Mouse (Mus musculus) mouse embryonic stem cell (cell line): ENCODE measurements around the gene Ufc1.

Source experiments
- in situ Hi-C, 2 experiments: fragments of 300-500 bp; cut with MboI; formaldehyde crosslinking; loops; 1 replicate in 1 of 2; 3 replicates in 1 of 2; pipeline ENCODE4 v1.14.3; 2019 to 2020; ENCODE audit warnings: low sequenced_read_pairs in 2 of 2, low pct_unique_long_range_greater_than_20kb in 1 of 2, mixed read lengths in 1 of 2; ENCODE audit not compliant: unreplicated experiment in 1 of 2

The Ufc1 gene

DNA sequence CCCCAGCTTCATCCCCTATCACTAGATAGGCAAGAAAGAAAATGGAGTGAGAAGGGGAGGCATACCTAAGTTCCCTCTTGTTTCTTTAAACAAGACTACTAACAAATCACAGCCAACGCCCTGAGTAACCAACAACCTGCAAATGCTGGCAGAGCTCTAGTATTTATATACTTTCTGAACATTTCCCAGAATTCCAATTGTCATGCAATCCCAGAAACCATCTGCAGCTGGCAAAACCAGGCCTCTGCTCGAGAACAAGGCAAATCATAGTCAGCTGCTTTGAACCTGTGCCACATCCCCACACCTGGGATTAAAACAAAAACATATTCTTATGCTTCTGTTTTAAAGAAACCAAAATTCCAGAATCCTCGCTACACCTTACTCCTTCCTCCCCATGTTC, 1.5 kb downstream of the Ufc1 start:
- in situ Hi-C loops, result no loop called here

DNA sequence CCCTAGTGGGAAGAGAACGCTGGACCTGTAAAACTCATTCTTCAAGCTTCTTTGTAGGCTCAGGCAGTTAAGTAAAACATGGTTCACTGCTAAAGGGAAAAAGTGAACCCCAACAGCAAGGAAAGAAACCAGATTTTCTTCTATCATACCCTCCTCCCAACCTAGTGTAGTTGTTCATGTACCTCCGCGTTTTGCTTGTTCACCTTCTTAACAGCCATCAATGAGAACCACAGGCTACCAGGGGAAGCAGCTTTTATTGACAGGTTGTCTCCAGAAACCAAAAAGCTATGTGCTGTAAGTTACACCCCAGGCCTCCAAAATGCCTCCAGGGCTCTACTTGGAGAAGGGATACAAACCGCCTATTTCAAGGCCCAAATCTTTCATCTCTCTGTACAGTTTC, 6.5 kb downstream of the Ufc1 start:
- in situ Hi-C loops, result no loop called here

DNA sequence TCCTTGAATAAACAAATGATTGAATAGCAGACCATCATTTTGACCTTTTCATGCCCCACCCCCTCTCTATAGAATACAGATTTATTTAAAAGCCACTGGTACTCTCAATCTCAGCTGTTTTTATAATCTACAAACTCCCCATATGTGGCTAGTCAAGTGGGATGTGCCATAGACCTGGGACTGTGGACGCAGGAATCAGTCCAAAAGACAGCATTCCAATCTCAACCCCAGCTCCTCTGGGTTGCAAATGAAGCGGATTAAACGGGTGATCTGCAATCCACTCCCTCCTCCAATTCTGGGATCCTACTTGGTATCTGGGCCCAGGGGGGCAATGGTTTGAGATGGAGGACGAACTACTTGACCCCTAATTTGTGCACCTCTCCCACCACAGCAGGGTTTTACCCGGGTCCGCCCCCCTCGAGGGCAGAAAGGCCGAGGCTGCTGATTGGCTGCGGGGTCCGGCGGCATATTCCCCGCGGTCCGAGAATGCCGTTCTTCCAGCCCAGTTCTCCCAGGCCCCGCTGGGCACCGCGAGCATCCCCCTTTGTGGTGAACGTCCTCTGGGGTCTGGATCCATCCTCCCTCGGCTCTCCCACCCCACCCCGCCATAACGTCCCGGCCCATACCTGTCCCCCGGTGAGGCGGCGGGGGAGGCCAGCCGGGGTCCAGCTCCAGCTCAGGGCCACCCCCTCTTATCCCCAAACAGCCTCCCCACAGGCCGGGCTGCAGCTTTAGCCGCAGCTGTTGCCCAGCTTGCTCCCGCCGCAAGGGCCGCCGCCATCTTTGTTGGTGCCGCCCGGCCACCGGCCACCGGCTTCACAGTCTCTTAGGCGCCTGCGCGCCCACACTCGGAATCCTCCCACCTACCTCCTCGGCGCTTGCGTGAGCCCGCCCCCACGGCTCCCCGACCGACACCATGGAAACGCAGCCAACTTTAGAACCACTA, 7.4 kb downstream of the Ufc1 start, which contains the start of gene Usp21:
Gene Usp21 (minus strand): TSS at position 856 of the 946 bp plus-strand sequence.
- in situ Hi-C loops, result no loop called here

DNA sequence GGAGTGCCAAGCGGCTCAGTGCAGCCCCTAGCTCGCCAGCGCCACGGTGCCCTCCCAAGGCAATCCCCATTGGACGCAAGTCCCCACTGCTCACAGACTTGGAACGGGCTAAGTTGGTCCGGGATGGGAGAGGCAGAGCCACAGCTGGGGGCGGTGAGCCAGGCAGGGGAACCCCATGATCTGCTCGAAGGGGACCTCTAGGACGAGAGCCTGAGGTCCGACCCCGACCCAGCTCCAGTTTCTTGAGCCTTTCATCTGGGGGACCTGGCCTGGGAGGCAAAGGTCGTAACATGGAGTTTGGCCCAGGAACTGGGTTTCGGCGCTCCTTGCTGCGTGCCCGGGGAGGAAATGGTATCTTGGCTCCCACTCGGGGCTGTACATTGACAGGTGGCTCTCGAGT, 8.3 kb downstream of the Ufc1 start:
- in situ Hi-C loops, result no loop called here

DNA sequence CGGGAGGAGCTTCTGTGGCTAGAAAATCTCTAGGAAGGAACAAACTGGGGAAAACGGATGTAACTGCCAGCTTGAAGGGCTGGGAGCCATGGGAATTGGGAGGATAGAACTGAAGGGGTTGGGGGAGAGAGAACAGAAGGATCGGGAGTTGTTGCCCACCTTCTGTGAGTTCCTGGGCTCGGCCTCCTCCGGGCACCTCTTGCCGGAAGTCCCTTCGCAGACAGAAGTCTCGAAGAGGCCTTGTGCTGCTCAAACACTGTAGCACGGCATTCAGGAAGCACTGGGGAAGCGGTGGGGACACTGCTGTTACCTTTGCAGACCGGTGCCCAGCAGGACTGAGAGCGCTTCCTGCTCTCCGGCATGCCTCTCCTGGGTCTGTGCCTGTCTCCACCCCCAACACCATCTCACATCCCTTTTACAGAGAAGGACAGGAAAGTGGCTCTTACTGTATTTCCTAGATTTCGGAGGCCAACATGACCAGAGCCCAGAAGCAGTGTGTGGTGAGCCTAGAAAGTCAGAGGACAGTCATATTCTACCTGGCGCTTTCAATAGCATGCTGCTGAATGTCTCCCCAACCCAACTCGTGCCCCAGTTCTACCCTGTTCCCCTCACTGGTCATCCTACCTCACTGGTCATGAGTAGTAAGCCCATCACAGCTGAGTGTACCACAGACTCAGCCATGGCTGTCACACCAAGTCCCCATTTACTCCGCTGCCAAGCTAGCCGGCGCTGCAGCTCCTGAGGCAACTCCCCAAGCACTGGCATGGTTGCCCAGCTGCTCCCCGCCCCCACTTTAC, 9.5 kb downstream of the Ufc1 start:
- in situ Hi-C loops, result no loop called here

DNA sequence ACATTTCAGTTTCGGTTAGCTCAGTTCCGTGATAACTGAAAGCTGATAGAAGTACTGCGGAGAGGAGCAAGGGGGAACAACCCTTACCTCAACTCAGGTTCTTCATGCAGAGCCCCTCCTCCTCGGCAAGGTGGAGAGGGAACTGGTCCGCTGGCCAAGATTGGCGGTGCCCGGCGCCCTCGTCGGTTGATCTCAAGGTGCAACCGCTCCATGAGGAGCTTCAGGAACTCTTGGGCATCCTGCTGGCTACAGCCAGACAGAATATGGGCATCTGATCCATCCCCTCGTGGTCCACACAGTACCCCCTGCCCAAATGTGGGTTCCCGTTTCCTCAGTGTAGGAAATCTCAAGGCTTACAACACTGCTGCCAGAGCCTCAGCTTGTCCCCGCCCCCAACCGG, 10.3 kb downstream of the Ufc1 start:
- in situ Hi-C loops, result no loop called here

DNA sequence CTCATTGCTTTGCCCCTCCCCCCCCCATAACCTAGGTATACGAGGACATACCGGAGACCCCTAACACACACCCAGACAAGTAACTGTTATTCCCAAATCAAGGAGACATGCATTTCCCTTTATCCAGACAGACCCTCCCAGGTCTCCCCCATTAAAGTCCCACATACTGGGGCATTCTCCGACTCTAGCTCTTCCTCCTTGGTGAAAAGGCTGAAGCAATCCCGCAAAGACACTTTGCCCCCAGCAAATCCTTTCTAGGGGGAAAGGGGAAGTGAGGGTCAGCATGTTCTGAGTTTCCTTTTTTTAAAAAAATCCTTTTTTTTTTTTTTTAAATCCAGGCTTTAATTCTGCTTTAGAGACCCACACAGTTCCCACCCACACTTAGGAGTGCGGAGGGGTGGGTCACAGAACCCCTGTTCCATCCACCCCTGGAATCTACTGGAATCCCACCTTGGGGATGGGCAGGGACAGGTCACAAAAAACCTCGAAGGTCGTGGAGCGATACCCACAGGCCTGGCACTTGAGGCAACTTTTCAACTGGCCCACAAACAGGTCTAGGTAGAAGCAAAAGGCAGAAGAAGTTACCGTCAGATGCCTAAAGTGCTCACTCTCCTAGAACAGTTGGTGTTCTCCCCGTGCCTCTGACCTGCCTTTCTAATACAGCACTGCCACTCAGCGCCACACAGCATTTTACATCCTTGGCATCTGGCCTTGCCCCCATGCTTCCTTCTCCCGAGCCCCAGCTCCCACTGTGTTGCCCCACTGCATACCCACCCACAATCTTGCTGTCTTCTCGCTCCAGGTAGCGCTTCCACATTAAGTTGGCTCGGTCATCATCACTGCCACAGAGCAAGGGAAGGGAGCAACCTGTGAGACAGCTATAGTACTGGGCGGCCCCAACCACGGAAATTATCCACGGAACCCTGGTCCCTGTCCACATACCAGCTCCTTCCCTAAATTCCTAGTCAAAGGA, 11.3 kb downstream of the Ufc1 start:
- in situ Hi-C loops, result no loop called here

DNA sequence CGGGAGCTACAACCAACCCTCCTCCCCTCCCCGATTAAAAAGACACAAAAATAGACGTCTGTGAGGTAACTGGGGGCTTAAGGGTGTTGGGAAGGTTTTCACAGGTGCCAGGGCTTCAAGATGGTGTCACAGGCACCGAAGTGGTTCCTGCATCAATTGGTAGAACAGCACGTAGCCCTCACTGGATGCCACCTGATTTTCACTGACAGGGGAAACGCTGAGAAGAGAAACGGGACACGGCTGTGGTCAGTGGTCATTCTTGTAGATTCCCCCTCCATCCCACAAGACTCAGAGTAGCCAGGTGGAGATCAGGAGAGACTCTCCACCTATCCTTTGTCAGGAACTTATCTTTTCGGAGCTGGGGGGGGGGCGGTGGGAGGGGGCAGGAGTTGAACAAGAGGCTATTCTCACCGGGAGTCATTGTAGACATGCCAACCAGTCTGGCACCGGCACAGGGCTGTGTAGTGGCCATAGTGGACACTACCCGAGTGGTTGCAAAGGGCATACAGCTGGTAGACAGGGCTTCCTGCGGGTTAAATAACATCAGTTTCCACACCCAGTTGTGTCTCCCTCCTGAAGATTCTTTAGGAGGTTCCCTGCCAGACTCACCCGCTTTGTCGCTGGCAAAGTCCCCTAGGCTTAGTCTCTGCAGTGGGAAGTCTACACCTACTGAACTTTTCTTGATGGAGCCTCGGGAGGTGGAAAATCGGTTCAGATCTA, 12.6 kb downstream of the Ufc1 start:
- in situ Hi-C loops, result no loop called here

DNA sequence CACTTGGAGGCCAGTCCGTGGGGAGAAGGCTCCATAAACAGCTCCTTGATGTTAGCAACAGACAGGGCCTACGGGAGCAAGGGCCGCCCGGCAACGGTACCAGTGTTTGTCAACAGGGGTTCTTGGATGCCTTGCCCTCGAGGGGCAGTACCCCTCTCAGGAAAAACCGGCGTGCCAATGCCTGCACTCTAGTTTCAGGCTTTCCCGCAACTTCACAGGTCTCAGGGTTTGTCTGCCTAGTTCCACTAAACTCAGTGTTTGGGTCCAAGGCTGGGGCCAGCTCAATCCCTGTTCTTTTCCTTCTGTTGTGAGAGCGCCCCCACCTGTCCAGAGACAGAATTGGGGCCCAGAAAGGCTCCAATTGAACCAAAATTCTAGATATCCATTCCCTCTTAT, 13.3 kb downstream of the Ufc1 start:
- in situ Hi-C loops, result no loop called here

DNA sequence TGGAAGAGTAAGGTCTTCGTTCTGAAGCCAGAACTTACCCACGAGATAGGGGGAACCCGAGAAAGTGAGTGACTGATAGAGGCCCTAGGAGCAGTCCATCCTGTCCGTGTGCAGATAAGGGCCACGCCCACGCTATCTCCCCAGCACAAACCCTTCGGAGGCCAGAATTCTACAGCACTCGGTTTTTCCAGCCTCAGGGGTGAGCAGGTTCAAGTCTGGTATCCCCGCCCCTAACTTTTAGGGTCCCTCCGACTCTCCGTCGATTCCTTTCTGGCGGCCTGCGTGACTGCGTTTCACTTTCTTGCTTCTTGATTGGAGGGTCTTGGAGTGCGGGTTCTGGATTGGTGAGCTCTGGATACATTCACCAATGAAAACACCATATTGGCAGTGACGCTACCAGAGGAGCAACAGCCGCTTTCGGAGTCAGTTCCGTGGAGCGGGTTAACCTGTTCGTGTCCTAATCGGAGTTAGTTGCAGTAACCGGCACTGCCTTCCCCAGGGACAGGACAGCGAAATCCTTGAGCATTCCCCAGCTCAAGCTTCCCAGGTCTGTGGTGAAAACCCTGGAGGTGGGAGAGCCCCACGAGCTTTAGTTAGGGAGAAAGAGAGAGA, 13.8 kb downstream of the Ufc1 start, which contains the start of gene Ppox:
Gene Ppox (minus strand): TSS at position 271 of the 612 bp plus-strand sequence.
- in situ Hi-C loops, result no loop called here

DNA sequence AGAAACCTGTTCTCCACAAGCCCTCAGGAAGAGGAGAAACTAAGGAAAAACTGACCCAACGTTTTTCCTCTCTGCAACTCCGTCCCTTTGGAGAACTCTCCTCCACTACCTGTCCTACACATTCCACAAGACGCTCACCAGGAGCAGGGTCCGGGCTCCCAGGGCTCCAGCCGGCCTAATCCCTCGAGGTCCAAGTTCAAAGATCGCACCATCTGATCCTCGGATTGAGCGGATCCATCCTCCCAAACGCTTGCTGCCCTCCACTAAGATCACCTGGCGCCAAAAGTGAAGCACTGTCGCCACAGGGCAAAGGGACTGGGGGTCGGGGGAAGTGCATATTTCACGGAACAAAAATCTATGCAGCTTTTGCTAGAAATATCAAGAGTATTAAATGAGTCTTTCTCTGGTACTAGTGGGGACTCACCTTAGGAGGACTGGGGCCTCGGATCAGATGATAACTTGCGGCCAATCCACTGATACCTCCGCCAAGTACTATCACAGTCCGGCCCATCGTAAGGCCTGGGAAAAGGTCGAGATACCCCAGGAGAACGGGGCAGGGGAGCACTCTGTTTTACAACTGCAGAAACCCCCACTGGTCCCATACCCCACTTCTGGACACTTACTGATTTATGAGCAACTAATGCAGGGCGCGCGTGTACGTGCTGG, 14.4 kb downstream of the Ufc1 start:
- in situ Hi-C loops, result no loop called here

DNA sequence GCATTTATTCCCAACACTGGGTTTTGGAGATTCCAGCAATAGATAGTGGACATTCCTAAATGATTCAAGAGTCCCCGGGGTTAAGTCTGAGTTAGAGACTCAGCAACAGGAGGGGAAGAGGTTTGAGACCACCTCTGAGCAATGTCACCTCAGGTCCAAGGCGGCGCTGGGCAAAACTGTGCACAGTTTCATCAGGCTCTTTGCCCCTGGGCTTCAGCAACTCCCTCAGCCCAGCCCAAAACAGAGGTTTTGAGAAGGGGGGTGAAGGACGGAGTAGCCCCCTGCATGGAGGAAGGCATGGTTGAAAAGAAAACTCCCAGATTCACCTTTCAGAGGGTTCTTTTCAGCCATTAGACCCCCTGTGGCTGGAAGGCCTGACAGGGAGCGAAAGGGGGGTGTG, 15.1 kb downstream of the Ufc1 start:
- in situ Hi-C loops, result no loop called here

DNA sequence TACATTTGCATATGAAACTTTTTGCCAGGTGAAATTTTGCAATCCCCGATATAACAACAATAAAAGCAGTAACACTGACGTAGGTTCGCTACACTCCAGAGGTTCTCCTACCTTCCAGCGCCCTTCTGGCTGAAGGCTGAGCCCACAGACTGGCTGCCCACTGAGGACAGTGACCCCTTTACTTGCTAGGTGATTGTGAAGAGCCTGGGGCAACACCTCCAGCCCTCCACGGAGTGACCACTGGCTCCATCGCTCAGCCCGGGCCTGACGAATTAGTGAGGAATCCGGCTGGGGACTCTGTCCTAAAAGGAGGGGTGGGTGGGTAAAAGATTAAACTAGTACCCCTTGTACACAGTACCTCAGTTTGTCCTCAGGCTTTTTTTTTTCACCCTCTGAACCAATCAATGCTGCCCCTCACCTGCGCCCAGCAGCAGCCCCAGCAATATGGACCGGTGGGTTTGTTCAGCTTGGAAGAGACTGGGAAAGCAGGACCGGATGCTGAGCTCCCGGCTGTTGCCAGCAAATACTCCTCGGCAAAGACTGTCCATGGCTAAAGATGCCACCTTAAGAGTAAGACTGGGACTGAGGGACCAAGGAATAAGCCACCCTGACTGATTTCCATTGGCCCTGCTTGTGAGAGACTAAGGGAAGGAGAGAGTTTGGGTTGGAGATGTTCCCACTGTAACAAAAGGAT, 15.7 kb downstream of the Ufc1 start:
- in situ Hi-C loops, result no loop called here

DNA sequence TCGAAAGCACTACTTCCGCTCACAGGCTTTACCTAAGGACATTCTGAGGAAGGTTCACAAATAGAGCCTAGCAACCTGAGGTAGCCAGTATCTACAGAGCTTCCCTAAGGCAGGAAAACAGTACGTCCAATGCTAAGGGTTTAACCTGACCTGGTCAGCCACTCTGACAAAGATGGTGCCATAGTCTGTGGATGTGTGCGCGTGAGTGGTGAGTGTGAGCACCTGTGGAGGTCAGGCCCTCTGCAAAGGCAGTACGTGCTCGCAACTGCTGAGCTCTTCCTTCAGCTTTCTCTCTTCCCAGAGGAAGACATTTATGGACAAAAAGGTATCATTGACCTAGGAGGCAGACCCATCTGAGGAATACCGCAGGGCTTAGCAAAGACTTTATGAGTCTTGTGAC, 16.4 kb downstream of the Ufc1 start:
- in situ Hi-C loops, result no loop called here

DNA sequence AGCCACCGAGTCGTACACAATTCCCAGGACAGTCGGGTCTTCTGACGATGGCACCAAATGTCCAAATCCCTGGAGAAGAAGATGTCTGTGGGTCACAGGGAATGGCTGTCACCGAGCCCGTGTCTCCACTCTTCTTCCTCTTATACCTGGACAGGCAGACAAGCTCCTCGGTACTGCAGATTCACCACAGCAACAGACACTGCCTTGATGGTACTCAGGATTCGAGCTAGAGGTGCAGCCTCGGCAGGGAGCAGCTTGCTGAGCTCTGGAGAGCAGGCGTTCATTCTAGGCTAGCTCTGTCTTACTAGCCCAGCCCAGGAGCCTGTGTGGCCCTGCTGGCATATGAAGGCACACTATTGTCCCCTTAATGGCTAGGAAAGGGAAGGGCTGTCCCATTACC, 17.1 kb downstream of the Ufc1 start:
- in situ Hi-C loops, result no loop called here

DNA sequence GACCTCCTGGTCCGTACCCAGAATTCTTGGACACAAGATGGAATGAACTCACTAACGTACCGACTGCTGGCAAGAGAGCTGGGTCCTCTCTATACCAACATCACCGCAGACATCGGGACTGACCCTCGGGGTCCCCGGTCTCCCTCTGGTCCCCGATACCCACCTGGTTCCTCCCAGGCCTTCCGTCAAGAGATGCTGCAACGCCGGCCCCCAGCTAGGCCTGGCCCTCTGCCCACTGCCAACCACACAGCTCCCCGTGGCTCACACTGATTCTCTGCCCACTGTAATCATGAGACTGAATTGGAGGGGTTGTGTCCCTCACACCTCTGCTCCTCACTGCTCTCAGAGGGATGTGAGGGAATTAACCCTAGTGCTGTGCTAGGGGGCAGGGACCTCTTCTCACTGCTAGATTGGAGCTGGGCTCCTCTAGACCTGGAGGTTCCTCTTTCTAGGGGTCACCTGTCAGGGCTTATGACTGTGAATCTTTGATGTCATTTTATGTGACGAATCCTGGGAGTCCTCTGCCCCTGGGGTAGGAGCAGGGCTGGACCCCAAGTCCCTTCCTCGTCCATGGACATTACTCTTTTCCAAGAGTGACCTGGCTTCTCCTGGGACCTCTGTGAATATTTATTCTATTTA, 18.6 kb downstream of the Ufc1 start:
- in situ Hi-C loops, result no loop called here
